Mouse (Mus musculus) hematopoietic stem cell, adult 5-6 weeks (primary cell): ENCODE data around the gene Sbf1. TPM values are rescaled to one million over a fixed set of nuclear protein-coding genes. Genes with fewer than 3 reads are reported as not detected.

Experiments used
- ATAC-seq, 2 experiments: fragments of 125-278 bp in 1 of 2; replicated peaks in 1 of 2; 2 replicates each; pipeline ENCODE4 v1.8.0; 2016 to 2017; ENCODE audit warnings: inconsistent platforms in 2 of 2, mild to moderate bottlenecking in 2 of 2, moderate number of reproducible peaks in 2 of 2, low read depth in 1 of 2, moderate TSS enrichment in 1 of 2; ENCODE audit not compliant: low FRiP score in 2 of 2, poor library complexity in 2 of 2, severe bottlenecking in 2 of 2, insufficient read depth in 1 of 2, low TSS enrichment in 1 of 2
- total RNA-seq: library from RNA; stranded (forward); fragments of 172-1452, 232-1000 nt; gene quantifications from 2 replicates; pipeline ENCODE4 v1.2.3, GENCODE M21; 2017

The Sbf1 gene
- total RNA-seq, 1 experiment from 2014 or later, result 76.7 TPM

GRCm38 (mm10) chr15:89292795-89293194 is 22.3 kb downstream of the Sbf1 start:
- ATAC-seq, result no peak

DNA sequence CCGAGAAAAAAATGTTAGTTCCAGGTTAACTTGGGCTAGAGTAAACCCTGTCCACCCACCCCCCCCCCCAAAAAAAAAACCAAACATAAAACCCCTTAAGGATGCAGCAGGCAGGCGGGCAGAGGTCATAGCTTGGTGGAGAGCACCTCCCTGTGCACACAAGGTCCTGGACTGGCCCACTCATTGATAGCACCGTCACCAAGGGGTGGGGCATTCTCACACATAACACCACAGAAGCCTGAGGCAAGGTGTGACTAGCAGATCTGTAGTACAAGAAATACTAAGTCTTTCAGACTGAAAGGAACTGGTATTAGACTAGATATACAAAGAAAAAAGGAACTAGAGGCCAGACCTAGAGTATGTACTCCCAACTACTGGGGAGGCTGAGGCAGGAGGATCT is 23.6 kb downstream of the Sbf1 start:
- no peak for ATAC-seq

- no peak for ATAC-seq
These were observed 25.7 kb downstream of the Sbf1 start for GRCm38 (mm10) chr15:89289455-89289854.

DNA sequence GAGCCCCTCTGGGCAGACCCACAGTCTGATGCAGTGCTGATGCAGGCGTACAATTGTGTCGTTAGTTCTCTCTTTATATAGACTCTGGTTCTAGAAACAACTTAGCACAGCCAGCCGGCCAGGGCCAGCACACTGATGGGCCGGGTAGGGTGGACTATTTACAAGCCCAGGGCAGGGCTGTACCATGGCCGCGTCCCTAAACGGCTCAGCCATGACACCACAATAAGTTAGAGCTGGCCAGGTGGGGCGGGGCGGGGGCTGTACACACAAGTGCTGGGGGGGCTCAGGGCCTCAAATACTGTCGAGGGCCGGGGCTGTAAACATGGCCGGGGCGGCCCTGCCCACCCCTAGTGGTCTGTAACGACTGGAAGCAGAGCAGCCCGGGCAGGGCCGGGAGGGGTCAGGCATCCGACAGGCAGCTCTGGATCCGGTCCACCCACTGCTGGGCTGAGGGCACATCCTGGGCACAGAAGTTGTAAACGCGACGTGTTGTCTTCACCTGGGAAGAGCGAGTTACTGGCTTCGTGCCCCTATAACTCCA is 26.8 kb downstream of the Sbf1 start:
- ATAC-seq, result no peak

GRCm38 (mm10) chr15:89286582-89286981 is 28.5 kb downstream of the Sbf1 start:
- ATAC-seq, result no peak

GRCm38 (mm10) chr15:89286114-89286513 is 29.0 kb downstream of the Sbf1 start:
- ATAC-seq, result no peak

GRCm38 (mm10) chr15:89285478-89285877 is 29.6 kb downstream of the Sbf1 start:
- peak in 1 of 2 experiments; percentile 15; a peak in 1 of 4 replicates for ATAC-seq

- ATAC-seq, result no peak
These were observed 30.1 kb downstream of the Sbf1 start for GRCm38 (mm10) chr15:89285004-89285403.

- no peak for ATAC-seq
These were observed 31.0 kb downstream of the Sbf1 start for GRCm38 (mm10) chr15:89284094-89284493.

GRCm38 (mm10) chr15:89282546-89282945 is 32.6 kb downstream of the Sbf1 start:
- no peak for ATAC-seq

DNA sequence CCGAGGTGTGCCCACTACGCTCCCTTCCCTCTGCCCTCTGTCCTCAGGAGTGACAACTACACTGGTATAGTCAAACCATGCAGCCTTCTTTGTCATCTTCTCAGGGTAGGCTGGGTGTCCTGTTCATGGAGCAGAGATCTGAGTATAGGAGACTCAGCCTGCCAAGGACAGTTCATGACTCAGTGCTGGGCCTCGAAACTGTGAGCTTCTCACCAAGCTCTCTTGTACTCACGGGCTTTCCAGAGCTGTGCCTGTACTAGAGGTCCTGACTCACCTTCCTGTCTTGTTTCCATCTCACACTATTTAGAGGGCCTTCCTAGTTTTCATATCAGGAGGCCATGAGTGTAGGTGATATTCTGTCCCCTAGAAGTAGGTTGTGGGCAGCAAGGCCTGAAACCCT is 37.7 kb downstream of the Sbf1 start:
- ATAC-seq, result no peak

- no peak for ATAC-seq
These were observed 39.6 kb downstream of the Sbf1 start for GRCm38 (mm10) chr15:89275497-89275896.

DNA sequence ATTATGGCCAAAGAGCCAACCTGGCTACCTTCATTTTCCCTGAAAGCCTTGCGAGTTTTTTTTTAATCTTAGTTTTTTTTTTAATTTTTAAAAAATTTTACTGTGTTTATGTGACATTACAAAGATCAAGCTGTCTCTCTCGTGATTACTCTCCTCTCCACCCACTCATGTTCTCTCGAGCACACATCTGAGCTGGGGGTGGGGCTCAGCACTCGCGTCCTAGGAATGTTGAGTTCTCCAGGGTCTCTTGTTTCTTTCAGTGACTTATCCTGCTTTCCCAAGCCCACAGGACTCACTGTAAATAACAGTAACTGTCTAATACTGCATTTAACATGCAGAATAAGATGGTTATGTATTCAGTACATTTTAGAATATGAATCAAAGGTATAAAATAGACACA is 50.6 kb downstream of the Sbf1 start:
- ATAC-seq, result no peak

DNA sequence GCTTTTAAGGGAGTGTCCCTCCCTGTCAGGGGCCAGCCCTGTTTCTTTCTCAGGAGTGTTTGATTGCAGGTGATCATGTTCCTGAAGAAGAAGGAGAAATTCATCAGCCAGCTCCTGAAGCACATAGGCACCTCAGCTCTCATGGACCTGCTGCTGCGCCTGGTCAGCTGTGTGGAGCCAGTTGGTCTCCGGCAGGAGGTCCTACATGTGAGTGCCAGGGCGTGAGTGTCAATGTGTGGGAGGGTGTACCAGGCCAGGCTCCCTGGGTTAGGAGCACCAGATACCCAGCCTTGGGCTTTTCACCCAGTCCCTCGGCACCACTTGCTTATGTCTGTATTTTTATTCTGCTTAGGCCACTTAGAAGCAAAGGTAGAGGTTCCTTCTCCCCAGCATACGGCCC is 56.1 kb downstream of the Sbf1 start:
- no peak for ATAC-seq

GRCm38 (mm10) chr15:89255330-89255729 is 59.8 kb downstream of the Sbf1 start:
- ATAC-seq, result no peak

GRCm38 (mm10) chr15:89249063-89249462 is 66.0 kb downstream of the Sbf1 start:
- no peak for ATAC-seq

DNA sequence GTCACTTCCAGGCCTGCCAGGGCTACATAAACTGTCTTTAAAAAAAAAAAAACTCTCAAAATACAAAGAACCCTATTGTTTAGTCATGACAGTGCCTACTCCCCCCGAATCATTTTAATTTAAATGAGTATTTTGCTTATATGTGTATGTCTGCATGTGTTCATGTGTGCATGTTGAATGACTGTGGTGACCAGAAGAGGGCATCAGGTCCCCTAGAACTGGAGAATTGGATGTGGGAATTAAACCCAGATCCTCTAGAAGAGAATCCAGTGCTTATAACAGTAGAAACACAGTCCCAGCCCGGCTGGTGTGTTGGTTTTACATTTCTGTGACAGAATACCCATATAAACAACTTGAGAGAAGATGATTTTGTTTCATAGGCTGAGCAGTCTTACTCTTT is 74.1 kb downstream of the Sbf1 start:
- no peak for ATAC-seq

GRCm38 (mm10) chr15:89239751-89240392 is 75.2 kb downstream of the Sbf1 start:
- ATAC-seq, result peak; percentile 95
